Mouse (Mus musculus) forebrain, embryonic 15.5 days (tissue): ENCODE results near the gene Ubqln4. TPM values are rescaled to one million over a fixed set of nuclear protein-coding genes. Genes with fewer than 3 reads are reported as not detected.

Experiments used
- ATAC-seq: fragments of 200-750 bp; cut with Nextera tagmentation; replicated peaks from 2 replicates; pipeline ENCODE4 v1.8.0; 2017; ENCODE audit warnings: mild to moderate bottlenecking, moderate TSS enrichment, moderate library complexity
- H3K27ac ChIP-seq: fragments of 300-500 bp; sonication (generic); replicated peaks from 2 replicates; pipeline ENCODE4 v1.5.1; 2015; ENCODE audit warnings: mild to moderate bottlenecking, inconsistent platforms
- H3K27me3 ChIP-seq: fragments of 300-500 bp; sonication (generic); 2 replicates; pipeline ENCODE4 v1.6.1; 2015; ENCODE audit warnings: inconsistent platforms
- H3K36me3 ChIP-seq: fragments of 300-500 bp; sonication (generic); 2 replicates; pipeline ENCODE4 v1.6.1; 2015; ENCODE audit warnings: mild to moderate bottlenecking, inconsistent platforms
- H3K4me1 ChIP-seq: fragments of 300-500 bp; sonication (generic); 2 replicates; pipeline ENCODE4 v1.6.1; 2015; ENCODE audit warnings: inconsistent platforms
- H3K4me2 ChIP-seq: fragments of 300-500 bp; sonication (generic); replicated peaks from 2 replicates; pipeline ENCODE4 v1.6.1; 2015; ENCODE audit warnings: mild to moderate bottlenecking, inconsistent platforms
- H3K4me3 ChIP-seq: fragments of 300-500 bp; sonication (generic); 2 replicates; pipeline ENCODE4 v1.5.1; 2015; ENCODE audit warnings: mild to moderate bottlenecking, inconsistent platforms
- H3K9ac ChIP-seq: fragments of 300-500 bp; sonication (generic); replicated peaks from 2 replicates; pipeline ENCODE4 v1.6.1; 2015; ENCODE audit warnings: mild to moderate bottlenecking, inconsistent platforms
- H3K9me3 ChIP-seq: fragments of 300-500 bp; sonication (generic); 2 replicates; pipeline ENCODE4 v1.6.1; 2016; ENCODE audit warnings: inconsistent platforms
- WGBS: fragments of 180-500 bp; shearing (Covaris S2); methylation state at CpG from one replicate; pipeline ENCODE4 v1.1.7; 2015; ENCODE audit warnings: mixed read lengths; 5-methylcytosine and 5-hydroxymethylcytosine counted together
- polyA plus RNA-seq: library from polyadenylated mRNA; unstranded; fragments of >200 nt; fragmentation: Nextera tagmentation; extraction: Ambion mirVana; gene quantifications from 2 replicates; pipeline ENCODE4 v1.2.1, GENCODE M21; 2015

Gene Ubqln4
- polyA plus RNA-seq, 1 experiment from 2014 or later, result 45.8 TPM

- no peak overlapping the region for H3K4me3 ChIP-seq
- WGBS, result 80% methylated on average over 7 of the region's 7 CpGs
- no peak overlapping the region for H3K4me2 ChIP-seq
- peaks cover 35% of the 10 kb centered on the region for H3K4me1 ChIP-seq
- no peak for ATAC-seq
- no peak overlapping the region for H3K9ac ChIP-seq
- no peaks in the 10 kb centered on the region for H3K9me3 ChIP-seq
- H3K27me3 ChIP-seq, result no peaks in the 10 kb centered on the region
- H3K27ac ChIP-seq, result no peak overlapping the region
- H3K36me3 ChIP-seq, result no peaks in the 10 kb centered on the region
These were observed 39.9 kb upstream of the Ubqln4 start for GRCm38 (mm10) chr3:88513546-88514115.

- Histone ChIP-seq H3K4me1 (peaks cover 31% of the 10 kb centered on the region), H3K36me3 (no peaks in the 10 kb centered on the region), H3K4me2 (no peak overlapping the region), H3K27ac (no peak overlapping the region), H3K9ac (no peak overlapping the region), H3K4me3 (no peak overlapping the region), H3K27me3 (no peaks in the 10 kb centered on the region), H3K9me3 (no peaks in the 10 kb centered on the region)
- no peak for ATAC-seq
- 75% methylated on average over 10 of the region's 10 CpGs for WGBS
These were observed 39.1 kb upstream of the Ubqln4 start for GRCm38 (mm10) chr3:88514231-88515094.

- 95% methylated on average over 2 of the region's 2 CpGs for WGBS
- ATAC-seq, result no peak
- no peaks in the 10 kb centered on the region for H3K9me3 ChIP-seq
- H3K4me2 ChIP-seq, result no peak overlapping the region
- no peak overlapping the region for H3K27ac ChIP-seq
- H3K4me1 ChIP-seq, result peaks cover 25% of the 10 kb centered on the region
- no peaks in the 10 kb centered on the region for H3K27me3 ChIP-seq
- no peaks in the 10 kb centered on the region for H3K36me3 ChIP-seq
- H3K4me3 ChIP-seq, result no peak overlapping the region
- no peak overlapping the region for H3K9ac ChIP-seq
These were observed 38.5 kb upstream of the Ubqln4 start for GRCm38 (mm10) chr3:88515095-88515386.

DNA sequence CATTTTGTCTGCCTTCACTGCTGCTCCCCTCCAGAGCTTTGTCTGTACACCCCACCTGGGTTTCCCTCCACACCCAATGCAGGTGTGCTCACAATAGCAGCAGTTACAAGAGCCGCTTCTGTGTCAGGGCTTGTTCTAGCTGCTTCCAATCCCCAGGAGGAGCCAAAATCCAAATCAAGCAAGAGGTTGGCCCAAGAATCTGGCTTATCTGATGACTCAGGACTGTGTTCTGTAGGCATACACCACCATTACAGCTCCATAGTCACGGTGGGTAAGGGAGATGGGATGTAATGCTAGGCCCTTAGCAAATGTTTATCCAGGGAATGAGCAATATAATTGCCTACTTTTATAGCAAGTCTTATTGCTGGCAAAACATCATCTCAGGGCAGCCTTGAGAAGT is 37.2 kb upstream of the Ubqln4 start:
- 87% methylated on average over 2 of the region's 2 CpGs for WGBS
- no peaks in the 10 kb centered on the region for H3K9me3 ChIP-seq

GRCm38 (mm10) chr3:88518411-88518810 is 35.1 kb upstream of the Ubqln4 start:
- WGBS, result 54% methylated on average over 4 of the region's 4 CpGs
- no peaks in the 10 kb centered on the region for H3K27me3 ChIP-seq
- H3K4me3 ChIP-seq, result no peak overlapping the region
- H3K4me1 ChIP-seq, result peaks cover under 1% of the 10 kb centered on the region; the same call in 1 of the 2 replicates
- no peaks in the 10 kb centered on the region for H3K9me3 ChIP-seq
- ATAC-seq, result no peak
- peaks cover 5% of the 10 kb centered on the region; the same call in 1 of the 2 replicates for H3K36me3 ChIP-seq
- no peak overlapping the region for H3K4me2 ChIP-seq
- no peak overlapping the region for H3K27ac ChIP-seq
- H3K9ac ChIP-seq, result no peak overlapping the region

More for the DNA sequence above, 37.2 kb upstream of the Ubqln4 start:
- no peak overlapping the region for H3K4me3 ChIP-seq
- H3K27me3 ChIP-seq, result no peaks in the 10 kb centered on the region
- H3K36me3 ChIP-seq, result no peaks in the 10 kb centered on the region
- no peak overlapping the region for H3K27ac ChIP-seq
- ATAC-seq, result no peak
- peaks cover 17% of the 10 kb centered on the region for H3K4me1 ChIP-seq
- H3K9ac ChIP-seq, result no peak overlapping the region
- no peak overlapping the region for H3K4me2 ChIP-seq

DNA sequence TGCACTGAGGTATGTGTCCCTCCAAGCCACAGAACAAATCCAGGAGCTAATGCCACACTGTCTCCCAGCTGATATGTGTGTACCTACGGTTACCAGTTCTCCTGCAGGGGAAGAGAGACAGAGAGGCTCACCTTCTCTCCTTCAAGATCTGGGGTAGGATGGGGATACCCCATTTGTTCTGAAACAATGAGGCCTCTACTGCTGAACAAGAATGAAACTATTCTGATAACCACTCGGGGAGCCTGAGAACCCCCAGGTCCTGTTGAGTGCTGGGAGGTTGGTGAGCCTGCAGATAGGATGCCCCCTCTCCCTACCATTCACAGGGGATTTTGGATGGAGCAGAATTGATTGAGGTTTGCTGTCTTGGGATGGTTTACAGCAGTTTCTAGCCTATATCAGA is 33.5 kb upstream of the Ubqln4 start:
- Histone ChIP-seq H3K9ac (no peak overlapping the region), H3K27ac (no peak overlapping the region), H3K4me2 (no peak overlapping the region), H3K36me3 (peaks cover 15% of the 10 kb centered on the region), H3K27me3 (no peaks in the 10 kb centered on the region), H3K4me3 (no peak overlapping the region), H3K9me3 (no peaks in the 10 kb centered on the region), H3K4me1 (peaks cover 7% of the 10 kb centered on the region)
- WGBS, result 79% methylated on average over 2 of the region's 2 CpGs
- no peak for ATAC-seq

- 87% methylated on average over 6 of the region's 6 CpGs for WGBS
- Histone ChIP-seq H3K4me1 (peaks cover 16% of the 10 kb centered on the region), H3K27me3 (no peaks in the 10 kb centered on the region), H3K4me2 (no peak overlapping the region), H3K9ac (no peak overlapping the region), H3K9me3 (no peaks in the 10 kb centered on the region), H3K36me3 (peaks cover 15% of the 10 kb centered on the region), H3K4me3 (no peak overlapping the region), H3K27ac (no peak overlapping the region)
- ATAC-seq, result no peak
These were observed 32.4 kb upstream of the Ubqln4 start for GRCm38 (mm10) chr3:88521156-88521555.

GRCm38 (mm10) chr3:88521803-88522331 is 31.7 kb upstream of the Ubqln4 start:
- no peak overlapping the region for H3K9ac ChIP-seq
- H3K9me3 ChIP-seq, result no peaks in the 10 kb centered on the region
- peaks cover 15% of the 10 kb centered on the region for H3K36me3 ChIP-seq
- H3K27ac ChIP-seq, result no peak overlapping the region
- no peak overlapping the region for H3K4me2 ChIP-seq
- H3K4me3 ChIP-seq, result no peak overlapping the region
- 31% methylated on average over 9 of the region's 9 CpGs for WGBS
- peaks cover 23% of the 10 kb centered on the region for H3K4me1 ChIP-seq
- ATAC-seq, result no peak
- H3K27me3 ChIP-seq, result no peaks in the 10 kb centered on the region

GRCm38 (mm10) chr3:88523027-88523426 is 30.5 kb upstream of the Ubqln4 start:
- no peak overlapping the region for H3K4me2 ChIP-seq
- 90% methylated on average over 8 of the region's 8 CpGs for WGBS
- no peaks in the 10 kb centered on the region for H3K9me3 ChIP-seq
- H3K9ac ChIP-seq, result no peak overlapping the region
- no peak overlapping the region for H3K4me3 ChIP-seq
- peaks cover 15% of the 10 kb centered on the region for H3K36me3 ChIP-seq
- no peak overlapping the region for H3K27ac ChIP-seq
- no peaks in the 10 kb centered on the region for H3K27me3 ChIP-seq
- H3K4me1 ChIP-seq, result peaks cover 34% of the 10 kb centered on the region
- ATAC-seq, result no peak

DNA sequence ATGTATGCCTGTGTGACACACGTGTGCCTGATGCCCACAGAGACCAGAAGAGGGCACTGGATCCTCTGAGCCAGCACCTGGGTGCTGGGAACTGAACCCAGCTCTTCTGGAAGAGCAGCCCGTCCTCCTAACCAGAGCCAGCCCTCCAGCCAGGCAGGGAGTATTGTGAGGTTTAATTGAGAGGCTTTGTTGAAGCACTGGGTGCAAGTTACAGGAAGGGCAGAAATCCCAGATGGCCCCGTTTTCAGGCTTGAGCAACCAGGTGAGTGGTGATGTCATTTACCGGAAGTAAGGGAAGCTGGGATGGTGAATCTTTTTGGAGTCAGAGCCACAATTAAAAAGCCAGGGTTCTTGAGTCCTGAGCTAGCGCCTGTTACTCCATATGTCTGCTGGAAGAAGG is 28.5 kb upstream of the Ubqln4 start:
- no peak overlapping the region for H3K9ac ChIP-seq
- no peak overlapping the region for H3K27ac ChIP-seq
- peaks cover 53% of the 10 kb centered on the region for H3K4me1 ChIP-seq
- 89% methylated on average over 5 of the region's 5 CpGs for WGBS
- no peak for ATAC-seq
- H3K9me3 ChIP-seq, result no peaks in the 10 kb centered on the region
- H3K27me3 ChIP-seq, result no peaks in the 10 kb centered on the region
- no peak overlapping the region for H3K4me3 ChIP-seq
- no peak overlapping the region for H3K4me2 ChIP-seq
- H3K36me3 ChIP-seq, result peaks cover 15% of the 10 kb centered on the region

DNA sequence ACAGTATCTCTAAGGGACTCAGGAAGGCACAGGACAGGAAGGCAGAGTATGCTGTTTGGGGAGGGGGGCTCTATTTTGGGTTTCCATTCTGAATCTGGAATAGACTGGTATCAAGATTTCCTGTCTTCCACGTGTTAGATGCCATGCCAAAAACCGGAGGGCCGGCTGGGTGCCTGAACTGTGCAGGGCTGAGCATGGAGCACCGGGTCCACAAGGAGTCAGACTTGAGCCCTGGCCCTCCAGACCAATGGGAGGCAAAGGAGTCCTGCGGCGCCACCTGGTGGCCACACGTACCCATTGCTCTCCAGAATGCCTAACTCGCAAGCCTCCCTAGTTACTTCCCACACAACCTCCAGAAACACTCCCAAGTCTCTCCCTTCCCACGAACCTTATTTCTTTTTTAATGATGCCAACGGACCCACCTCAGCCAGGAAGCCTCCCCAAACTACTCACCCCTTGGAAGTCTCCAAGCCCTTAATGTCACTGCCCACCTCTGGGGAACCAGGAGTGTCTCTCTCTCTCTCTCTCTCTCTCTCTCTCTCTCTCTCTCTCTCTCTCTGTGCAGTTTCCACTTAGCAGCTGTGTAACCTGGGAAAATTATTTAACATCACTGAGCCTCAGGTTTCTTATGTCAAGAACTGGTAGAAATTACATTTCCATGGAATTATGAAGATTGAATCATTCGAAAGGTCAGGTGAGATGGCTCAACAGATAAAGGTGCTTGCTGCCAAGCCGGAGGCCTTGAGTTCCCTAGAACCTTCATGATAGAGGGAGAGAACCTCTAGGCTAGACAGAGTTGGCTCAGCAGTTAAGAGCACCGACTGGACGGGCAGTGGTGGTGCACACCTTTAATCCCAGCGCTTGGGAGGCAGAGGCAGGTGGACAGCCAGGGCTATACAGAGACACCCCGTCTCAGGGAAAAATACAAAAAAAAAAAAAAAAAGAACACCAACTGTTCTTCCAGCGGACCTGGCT is 27.1 kb upstream of the Ubqln4 start:
- peak overlapping the region; percentile 26 for H3K4me2 ChIP-seq
- WGBS, result 30% methylated on average over 17 of the region's 17 CpGs
- peak overlapping the region; percentile 16 for H3K4me3 ChIP-seq
- ATAC-seq, result peak; percentile 57
- no peaks in the 10 kb centered on the region for H3K27me3 ChIP-seq
- H3K27ac ChIP-seq, result peak overlapping the region; percentile 67
- H3K4me1 ChIP-seq, result peaks cover 59% of the 10 kb centered on the region
- no peaks in the 10 kb centered on the region for H3K9me3 ChIP-seq
- peak overlapping the region; percentile 26; the same call in 1 of the 2 replicates for H3K9ac ChIP-seq
- H3K36me3 ChIP-seq, result peaks cover 15% of the 10 kb centered on the region

- no peak for ATAC-seq
- Histone ChIP-seq H3K36me3 (peaks cover 15% of the 10 kb centered on the region), H3K27ac (peak overlapping the region; percentile 67), H3K4me1 (peaks cover 59% of the 10 kb centered on the region), H3K9ac (peak overlapping the region; percentile 40), H3K9me3 (no peaks in the 10 kb centered on the region), H3K4me3 (peak overlapping the region; percentile 18), H3K27me3 (no peaks in the 10 kb centered on the region), H3K4me2 (peak overlapping the region; percentile 38)
- WGBS, result 39% methylated on average over 8 of the region's 8 CpGs
These were observed 26.0 kb upstream of the Ubqln4 start for GRCm38 (mm10) chr3:88527565-88527964.
